Mouse (Mus musculus) retina, adult 2 months (tissue): ENCODE measurements around the gene Arl16.

Experiments
- DNase-seq: peaks from one replicate; pipeline ENCODE4 v3.0.0-alpha.2; 2012; ENCODE audit warnings: low read depth, low spot score

Arl16 gene

DNA sequence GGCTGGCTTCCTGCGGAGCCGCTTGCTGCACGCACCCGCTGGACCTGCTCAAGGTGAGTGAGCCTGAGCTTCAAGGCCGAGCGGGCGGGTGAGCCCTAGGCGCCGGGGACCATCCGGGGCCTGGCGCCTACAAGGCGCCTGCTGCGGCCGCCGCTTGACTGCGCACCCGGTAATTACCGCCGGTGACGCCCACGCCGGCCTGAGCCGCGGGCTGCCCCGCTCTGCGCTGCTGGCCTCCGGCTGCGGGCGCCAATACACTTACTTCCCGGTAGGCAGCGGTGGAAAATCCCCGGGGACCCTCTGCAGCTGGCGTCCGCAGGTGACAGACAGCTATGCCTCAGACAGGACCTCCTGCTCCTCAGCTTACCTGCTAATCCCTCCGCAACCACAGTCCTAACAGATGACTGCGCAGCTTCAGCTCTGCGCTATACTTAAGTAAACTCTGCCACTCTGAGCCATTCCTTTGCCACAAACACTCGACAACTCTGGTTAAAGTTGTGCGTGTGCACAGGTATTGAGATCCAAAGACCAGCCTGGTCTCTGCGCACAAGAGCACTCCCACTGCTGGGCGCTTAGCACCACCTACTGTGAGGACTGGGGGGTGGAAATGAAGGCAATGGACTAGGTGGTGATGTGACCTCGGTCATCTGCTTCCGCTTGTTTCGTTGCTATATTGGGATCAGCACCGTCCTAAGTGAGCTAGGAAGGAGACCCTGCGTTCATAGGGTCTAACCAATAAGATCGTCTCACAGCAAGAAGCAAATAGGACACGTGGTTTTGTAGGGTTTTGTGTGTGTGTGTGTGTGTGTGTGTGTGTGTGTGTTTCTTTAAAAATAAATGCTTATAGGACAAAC is 24.8 kb upstream of the Arl16 start:
- no peak for DNase-seq

DNA sequence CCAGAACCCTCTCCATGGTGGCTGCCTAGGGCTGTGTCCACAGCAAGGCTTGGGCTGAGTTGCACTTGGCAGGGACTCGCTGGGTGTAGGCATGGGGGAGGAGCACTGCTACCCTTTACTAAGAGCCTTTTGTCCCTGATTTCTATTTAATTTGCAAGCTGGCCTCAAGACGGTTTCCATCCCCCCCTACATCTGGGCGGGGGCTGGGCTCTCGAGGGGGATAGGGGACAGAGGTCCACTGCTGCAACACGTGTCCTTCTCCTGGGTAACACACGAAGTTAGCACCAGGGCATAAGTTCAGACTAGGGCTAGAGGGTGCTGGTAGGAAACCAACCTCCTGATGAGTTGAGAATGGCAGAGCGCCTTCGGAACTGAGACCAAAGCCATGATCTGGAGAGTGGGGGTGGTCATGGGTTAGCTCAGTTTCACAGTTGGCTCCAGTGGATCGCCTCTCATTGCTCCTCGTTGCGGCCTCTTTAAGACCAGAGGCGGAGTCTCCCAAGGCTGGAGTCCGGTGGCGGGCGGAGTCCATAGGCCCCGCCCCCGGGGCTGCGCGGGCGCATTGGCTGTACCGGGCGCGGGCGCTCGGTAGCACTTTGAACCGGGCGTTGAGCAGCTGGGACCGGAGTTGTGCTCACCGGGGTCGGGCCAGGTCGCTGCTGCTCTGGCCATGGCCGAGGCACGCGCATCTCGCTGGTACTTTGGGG is 24.1 kb upstream of the Arl16 start, which contains the start of gene Slc25a10:
TSS of gene Slc25a10 (plus strand) at position 524 of the 707 bp plus-strand sequence.
- peak; percentile 65 for DNase-seq

DNA sequence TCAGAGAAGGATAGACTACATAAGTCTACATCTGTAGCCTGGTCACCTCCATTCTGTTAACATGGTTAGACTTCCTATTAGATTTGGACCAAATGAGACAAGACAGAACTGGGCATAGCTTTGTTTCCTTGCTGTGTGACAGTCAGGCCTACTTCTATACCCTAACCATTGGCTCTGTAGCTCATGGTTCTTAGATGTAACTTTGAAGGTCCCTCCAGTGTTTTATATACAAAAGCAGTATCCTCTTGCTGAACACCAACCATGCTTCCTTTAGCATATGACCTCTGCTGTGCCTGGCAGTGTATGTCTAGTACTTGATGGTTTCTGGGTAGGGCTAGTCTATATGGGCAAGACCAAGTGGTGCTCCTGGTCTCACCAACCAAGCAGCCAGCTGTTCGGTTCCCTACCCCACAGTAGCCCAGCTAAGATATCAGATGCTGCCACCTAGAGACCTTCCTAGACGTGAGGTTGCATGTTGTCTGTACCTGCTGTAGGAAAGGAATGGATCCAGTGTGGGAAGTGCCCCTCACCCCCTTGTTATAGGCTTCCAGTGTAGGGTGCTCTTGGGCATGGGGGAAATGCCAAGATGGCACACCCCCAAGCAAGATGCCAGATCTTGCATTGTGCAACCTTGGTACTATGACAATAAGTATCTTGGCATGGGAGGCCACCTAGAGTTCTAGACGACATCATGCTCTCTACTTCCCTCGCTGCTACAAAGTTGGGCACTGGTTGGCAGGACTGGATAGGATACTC is 23.1 kb upstream of the Arl16 start:
- DNase-seq = no peak

DNA sequence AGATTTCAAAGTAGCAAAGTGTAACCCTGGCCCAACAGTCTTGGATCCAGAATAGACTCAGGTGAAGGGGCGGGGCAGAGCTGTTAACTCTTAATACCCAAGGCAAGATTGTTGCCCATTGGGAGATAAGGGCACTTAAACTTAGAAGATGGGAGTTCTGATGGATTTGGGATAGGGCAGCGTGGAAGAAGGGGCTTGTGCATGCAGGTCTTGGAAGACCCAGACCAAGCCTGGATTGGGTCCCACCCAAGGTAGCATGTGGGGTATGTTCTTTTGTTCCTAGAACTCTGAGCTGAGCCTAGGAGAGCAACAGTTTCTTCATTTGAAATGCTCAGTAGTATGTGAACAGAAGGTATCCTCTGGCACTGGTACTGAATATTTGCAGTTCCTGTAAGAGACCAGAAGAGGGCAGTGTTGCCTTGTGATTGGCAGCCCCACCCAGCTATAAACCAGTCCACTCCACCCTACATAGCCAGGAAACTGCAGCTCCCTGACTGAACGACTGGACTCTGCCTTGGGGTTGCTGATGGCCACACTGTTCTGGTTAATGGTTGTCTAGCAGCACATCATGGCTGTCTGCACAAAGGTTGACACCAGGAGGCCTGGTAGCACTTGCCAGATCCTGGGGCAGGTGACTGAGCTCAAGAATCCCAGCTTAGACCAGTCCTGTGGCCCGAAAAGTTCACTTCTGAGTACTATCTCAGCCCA is 21.8 kb upstream of the Arl16 start:
- DNase-seq = peak; percentile 69

DNA sequence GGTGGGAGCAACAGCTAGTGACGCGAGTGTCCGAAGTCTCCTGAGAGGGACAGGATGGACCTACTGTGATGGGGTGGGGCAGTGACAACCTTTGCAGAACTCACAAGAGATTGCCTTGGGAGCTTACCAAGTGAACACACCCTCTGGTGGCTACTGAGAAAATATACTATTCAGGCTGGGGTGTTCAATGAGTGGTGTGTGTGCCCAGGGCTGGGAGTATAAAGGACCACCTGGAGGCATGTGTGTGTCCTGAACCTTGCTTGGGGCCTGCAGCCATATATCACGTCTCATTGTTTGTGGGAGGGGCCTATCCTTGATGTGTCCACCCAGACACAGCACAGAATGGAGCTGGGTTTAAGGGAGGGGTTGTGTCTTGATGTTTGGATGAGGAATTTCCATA is 21.1 kb upstream of the Arl16 start:
- DNase-seq = no peak

DNA sequence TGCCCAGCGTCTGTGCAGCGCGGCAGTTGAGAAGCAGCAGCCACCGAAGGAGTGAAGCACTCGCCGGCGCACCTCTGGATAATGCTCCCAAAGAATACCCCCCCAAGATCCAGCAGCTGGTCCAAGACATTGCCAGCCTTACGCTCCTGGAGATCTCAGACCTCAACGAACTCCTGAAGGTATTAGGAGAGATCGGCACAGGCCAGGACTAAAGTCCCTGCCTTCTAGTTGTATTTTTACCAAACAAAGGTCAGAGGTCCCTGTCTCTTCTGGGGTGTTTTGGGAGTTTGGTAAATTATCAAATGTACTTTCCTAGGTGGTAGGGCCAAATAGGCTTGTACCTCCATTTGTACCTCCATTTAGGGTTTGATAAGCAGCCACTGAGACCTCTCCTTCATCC is 17.8 kb upstream of the Arl16 start:
- no peak for DNase-seq

DNA sequence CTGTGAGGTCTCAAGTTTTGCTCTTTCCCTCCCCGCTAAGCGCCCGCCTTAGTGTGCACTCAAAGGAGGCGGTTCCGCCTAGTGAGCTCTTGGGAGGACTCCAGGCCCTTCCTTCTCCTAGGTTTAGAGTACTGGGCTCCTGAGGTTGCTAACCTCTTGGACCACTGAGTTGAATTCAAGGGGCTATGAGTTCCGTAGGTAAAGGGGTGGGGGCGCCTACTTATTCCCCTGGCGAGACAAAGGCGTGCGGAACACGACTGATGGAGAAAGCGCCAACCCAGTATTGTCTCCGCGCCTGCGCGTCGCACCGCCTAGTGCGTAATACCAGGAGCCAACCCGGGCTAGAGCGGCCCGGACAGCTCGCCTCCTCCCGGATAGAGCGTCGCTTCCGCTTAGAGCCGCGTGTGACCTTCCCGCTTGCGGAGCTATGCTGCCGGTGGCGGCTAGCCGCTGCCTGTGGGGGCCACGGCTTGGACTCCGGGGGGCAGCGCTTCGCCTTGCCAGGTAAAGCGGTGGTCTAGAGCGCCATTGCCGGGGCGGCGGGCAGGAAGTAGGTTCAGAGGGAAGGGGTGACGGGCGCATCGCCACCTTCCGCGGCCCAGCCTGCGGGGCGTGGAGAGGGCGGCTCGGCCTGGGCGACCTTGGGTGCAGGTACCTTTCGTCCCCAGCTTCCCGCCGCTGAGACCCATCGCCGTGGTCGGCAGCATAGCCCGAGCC is 17.0 kb upstream of the Arl16 start, which contains the start of gene Mrpl12:
TSS of gene Mrpl12 (plus strand) at position 349 of the 717 bp plus-strand sequence.
- DNase-seq = peak; percentile 93

DNA sequence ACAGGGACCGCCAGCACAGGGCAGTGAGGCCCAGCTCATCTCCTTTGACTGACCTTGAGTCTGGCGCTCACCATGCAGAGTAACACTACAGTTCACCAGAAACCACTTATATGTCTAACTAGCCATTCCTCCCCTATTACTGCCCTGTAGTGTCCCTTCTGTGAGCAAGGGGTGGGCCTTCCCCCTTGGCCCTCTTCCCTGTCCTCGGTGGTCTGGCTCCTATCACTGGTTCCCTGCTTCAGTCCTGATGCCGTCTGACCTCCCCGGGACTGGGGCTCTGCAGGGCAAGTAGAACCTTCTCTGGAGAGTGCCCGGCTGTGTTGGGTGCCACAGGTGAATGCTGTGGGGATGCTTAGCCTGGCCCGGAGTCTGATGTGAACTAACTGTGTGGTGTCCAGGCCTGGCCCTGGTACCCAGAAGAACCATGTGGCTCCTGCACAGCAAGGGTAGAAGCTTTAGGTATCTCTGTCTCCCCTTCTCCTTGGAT is 16.1 kb upstream of the Arl16 start:
- no peak for DNase-seq

DNA sequence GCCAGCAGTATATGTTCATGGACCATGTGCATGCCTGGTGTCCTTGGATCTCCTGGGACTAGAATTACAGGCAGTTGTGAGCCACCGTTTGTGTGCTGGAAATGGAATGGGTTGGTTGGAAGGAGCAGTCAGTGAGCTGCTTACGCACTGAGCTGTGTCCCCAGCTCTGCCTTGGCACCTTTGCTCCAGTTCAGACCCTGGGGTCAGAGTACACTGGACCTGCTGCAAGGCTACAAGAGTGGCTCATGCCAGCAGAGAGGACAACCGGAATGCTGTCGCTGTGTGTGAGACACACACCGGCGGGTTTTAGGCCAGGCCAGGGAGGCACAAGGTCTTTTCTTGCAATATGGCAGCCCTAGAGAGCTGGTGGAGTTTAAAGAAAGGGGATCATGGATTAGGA is 4.6 kb upstream of the Arl16 start:
- DNase-seq = no peak

DNA sequence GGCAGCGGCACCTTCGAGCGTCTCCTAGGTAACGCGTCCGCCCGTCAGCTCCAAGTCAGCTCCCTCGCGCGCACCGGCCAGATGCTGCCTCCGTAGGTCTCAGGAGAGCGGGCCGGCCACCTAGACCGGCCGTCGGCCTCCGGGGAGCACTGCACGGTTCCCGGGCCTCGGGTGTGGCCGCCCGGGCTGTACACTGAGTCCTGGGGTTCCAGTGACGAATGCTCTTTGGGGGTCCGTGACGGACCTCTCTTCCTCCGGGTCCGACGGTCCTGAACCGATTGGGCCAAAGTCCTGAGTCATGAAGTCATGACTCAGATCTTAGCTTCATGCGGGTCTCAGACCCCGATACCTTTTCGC is 307 bp upstream of the Arl16 start:
- DNase-seq = no peak

DNA sequence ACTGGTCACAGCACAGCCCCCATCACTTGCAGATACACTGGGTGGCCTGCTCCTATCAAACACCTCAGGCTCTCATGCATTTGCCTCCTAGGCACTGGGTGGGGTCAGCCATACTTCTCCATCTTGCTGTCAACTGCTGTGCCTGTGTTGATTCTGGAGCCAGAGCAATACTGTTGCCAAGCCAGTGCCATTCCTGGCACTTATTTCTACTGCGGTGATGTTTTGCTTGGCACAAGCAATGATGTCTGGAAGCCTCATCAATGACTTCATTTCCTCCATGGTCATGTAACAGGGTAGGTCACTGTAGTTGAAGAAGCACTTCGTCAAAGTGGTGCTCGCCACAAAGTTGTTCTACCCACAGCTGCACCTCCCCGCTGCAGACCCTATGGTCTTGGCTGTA is 1.9 kb downstream of the Arl16 start:
- no peak for DNase-seq

DNA sequence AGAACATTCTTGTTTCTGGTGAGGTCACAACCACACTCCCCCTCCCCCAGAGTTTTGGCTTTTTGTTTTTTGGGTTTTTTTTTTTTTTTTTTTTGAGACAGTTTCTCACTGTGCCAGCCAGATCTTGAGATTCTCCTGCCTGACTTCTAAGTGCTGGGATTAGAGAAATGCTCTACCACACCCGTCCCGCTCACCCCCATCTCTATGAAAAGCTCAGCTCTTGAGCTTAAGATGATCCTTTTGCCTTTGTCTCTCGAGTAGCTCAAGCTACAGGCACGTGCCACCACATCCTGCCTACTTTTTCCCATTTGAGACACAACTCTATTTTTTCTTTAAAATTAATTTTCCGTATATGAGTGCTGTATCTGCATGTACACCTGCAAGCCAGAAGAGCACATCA is 3.0 kb downstream of the Arl16 start:
- no peak for DNase-seq

DNA sequence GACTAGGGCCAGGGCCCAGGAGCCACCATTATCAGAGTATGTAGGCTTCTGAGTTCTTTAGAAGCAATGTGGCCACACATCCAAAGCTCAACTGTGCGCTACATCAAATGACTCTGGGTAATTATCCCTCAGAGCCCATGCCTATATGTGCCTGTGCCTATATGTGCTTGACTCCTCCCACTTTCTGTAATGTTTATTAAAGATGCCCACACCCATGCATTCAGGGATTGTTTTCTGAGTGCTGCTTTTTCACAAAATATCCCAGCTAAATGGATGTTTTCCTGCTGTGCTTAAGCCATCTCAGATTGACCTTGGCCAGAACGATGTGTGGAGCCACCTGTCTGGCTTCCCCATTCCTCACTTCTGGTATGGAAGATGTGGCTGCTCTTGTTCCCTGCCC is 3.9 kb downstream of the Arl16 start:
- no peak for DNase-seq

DNA sequence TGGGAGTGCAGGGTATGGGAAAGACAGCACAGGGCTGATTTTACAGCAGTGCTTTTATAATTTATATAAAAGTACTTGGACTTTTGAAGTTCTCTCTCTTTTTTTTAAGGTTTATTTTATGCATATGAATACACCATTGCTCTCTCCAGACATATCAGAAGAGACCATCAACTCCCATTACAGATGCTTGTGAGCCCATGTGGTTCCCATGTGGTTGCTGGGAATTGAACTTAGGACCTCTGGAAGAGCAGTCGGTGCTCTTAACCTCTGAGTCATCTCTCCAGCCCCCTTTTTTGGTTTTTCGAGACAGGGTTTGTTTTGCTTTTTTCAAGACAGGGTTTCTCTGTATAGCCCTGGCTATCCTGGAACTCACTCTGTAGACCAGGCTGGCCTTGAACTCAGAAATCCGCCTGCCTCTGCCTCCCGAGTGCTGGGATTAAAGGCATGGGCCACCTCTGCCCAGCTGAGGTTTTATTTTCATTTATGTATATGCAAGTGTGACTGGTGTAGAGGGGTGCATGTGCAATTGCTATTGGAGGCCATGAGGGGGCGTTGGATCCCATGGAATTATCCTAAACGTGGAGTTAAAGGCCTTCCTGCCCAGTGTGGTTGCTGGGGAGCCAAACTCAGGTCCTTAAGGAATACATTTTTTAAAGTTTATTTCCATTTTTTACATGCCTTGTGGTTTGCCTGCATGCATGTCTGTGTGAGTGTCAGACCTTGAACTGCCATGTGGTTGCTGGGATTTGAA is 8.4 kb downstream of the Arl16 start:
- no peak for DNase-seq

DNA sequence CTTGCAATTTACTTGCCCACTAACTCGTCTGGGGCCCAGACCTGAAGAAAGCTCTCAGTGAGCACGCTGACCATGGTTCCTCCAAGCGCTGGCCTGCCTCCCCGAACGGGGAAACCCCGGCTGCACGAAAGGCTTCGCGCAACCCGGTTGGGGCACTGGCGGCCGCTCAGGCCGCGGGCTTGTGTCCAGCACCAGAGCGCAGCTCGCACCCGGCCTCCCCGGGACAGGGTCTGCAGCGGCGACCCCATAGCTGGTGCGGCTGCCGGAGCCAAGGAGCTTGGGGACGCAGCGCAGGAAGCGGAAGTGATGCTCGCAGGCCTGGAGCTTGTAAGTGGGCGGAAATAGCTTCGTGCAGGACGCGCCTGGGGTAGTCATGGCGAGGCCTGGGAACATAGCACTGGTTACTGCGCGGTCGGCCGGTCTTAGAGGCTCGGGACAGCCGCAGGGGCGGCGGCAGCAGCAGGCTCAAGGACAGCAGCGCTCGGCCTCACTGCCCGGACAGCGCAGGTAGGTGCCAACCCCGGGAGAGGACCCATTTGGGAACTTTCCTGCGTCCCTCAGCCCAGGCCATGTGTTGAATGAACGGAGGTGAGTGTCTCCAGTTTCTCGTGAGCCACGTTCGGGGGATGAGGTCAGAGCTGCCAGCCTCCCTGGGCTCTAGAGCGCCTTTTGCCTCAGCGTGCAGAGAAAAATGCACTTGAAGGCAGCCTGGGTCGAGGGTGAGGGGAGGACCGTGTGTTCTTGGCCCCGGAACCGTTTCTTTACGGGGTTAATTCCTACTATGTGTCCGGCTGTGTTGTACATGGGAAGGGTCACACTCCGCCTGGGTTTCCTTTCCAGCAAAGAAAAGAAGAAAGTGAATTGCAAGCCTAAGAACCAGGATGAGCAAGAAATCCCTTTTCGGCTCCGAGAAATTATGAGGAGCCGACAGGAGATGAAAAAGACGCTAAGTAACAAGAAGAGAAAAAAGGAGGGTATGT is 9.3 kb downstream of the Arl16 start, which contains the start of the genes Oxld1 and Ccdc137:
TSS of gene Oxld1 (minus strand) at position 297 of the 980 bp plus-strand sequence.
TSS of gene Ccdc137 (plus strand) at position 344 of the 980 bp plus-strand sequence.
- no peak for DNase-seq

DNA sequence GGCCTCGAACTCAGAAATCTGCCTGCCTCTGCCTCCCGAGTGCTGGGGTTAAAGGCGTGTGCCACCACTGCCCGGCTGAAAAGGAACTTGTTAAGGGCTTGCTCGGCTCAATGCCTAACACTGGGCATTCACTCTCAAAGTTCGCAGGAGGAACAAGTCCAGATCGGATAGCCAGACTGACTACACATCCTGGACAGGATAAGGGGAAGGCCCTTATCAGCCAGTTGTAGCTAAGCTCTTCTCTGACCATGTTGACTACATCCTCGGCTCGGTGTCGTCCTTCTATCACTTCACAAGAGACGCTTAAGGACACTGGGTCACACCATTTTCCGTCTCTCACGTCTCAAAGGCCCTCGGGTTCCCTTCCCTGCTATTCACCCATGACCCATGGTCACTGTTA is 10.0 kb downstream of the Arl16 start:
- no peak for DNase-seq

DNA sequence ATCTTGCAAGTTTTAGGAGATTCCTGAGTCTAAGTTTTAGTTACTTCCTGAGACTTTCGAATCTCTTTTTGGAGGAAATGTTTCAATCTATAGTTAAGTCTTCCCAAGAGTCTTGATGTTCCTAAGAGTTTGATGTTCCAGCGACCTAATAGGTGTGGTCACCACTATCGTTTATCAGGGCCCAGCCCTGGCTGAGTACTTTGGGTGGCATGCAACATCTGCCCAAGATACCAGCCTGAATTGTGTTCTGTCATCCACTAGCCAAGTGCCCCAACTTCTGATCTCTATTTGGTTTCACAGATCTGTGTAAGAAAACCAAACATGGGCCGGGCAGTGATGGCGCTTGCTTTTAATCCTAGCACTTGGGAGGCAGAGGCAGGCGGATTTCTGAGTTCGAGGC is 12.0 kb downstream of the Arl16 start:
- DNase-seq = no peak

DNA sequence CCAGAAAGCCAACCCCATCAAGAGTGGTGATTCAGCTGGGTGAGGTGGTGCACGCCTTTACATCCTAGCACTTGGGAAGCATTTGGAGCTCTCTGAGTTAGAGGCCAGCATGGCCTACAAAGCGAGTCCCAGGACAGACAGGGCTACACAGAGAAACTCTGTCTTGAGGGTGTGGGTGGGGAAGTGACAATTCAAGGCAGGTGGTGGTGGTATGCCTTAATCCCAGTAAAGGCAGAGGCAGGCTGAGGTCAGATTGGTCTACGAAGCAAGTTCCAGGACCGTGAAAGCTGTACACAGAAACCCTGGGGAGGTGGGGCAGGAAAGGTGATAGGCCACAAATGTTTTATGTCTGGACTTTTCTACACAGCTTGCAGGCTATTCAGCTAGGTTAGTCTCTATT is 12.4 kb downstream of the Arl16 start:
- DNase-seq = no peak

DNA sequence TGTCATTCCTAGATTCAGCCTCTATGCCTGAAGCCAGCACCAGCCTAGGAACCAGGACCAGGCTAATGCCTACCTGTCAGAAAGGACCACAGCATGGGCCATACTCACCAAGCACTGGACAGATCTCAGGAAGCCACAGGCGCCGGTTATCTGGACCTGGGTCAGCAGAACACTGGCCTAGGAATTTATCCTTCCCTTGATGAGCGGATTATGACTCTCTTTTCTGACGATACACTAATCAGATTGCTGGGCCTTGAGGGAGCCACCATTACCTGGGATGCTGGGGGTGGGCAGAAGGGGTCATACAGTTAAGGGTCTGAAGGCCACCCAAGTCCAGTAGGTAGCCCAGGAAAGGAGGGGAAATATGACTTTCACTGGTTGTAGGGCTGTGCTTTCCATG is 14.1 kb downstream of the Arl16 start, which contains the start of gene Pde6g:
TSS of gene Pde6g (minus strand) at position 195 of the 400 bp plus-strand sequence.
- peak; percentile 90 for DNase-seq
